Mouse (Mus musculus): ENCODE measurements around the gene Csnk1e.

DNA sequence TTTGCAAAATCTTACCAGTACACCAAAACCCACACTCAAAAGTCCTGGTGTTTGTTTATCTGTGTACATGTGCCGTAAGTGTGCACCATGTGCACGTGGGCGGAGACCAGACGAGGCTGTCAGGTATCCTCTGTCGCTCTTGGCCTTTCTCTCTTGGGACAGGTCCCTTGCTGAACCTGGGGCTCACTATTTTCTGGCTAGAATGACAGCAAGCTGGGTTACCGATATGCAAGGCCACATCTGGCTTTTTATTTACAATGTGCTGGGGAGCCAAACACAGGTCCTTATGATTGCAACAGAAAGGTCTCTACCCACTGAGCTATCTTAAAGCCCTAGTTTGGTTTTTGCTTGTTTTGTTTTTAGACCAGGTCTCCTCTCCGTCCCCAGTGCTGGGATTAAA is 67.8 kb downstream of the Csnk1e start:
- TF ChIP-seq KAT2A (IDR thresholded peaks at IDR 0.05; ENCODE audit: insufficient replicate concordance, low read length) (no peak), MAFK (IDR thresholded peaks at IDR 0.05; ENCODE audit: insufficient replicate concordance, low read length) (no peak)
